ENCODE assay signal across 11 mouse cellular contexts in the genomic region with DNA sequence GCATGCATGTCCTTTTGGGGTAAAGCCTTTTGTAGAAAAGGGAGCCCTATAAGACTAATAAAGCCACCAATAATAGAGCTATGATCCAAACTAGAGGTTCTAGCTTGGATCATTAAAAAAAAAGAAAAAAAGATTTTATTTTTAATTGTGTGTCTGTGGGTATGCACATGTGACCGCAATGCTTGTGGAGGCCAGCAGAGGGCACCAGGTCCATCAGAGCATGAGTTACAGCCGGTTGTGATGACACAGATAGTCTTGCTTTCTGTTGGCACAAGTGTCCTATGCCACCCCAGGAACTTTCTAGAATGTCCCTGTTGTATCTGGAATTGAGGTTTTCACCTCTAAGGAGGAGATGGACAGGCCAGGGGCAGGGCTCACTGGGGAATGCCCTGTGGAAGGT. TPM values are rescaled to one million over a fixed set of nuclear protein-coding genes. Genes with fewer than 3 reads are reported as not detected.
DNase-seq lines count a peak whose midpoint lies in the region; ATAC-seq and TF ChIP-seq lines count a peak whose summit lies in the region.
"Had no signal": no experiment of that assay in that cellular context is flagged by ENCODE, and none has a peak within 500 bp of the region (broad histone marks: within the 10 kb centered on the region; RNA-seq: fewer than 3 reads in every experiment).

No protein-coding gene starts in this region.

- no peaks in the 10 kb centered on the region for H3K36me3 ChIP-seq in kidney, adult 2 months (ENCODE audit: control insufficient read depth, insufficient read depth, low read length)
- H3K36me3 ChIP-seq in forebrain, embryonic 12.5 days (replicated peaks): peaks cover 14% of the 10 kb centered on the region
- H3K36me3 ChIP-seq in heart, embryonic 10.5 days: peaks cover 32% of the 10 kb centered on the region

- 0 out of 2 replicates have a peak, but pooled peaks cover 3% of the 10 kb centered on the region for H3K9me3 ChIP-seq in forebrain, embryonic 12.5 days
- H3K9me3 ChIP-seq in heart, embryonic 10.5 days: no peaks in the 10 kb centered on the region
- H3K9me3 ChIP-seq: embryonic facial prominence, embryonic 12.5 days had no signal

- H3K4me3 ChIP-seq in kidney, adult 2 months (ENCODE audit: insufficient read depth, low read depth, low read length): no peak overlapping the region
- H3K4me3 ChIP-seq in embryonic fibroblast, embryonic 13.5 days (ENCODE audit: insufficient read depth, low read length): no peak overlapping the region
- H3K4me3 ChIP-seq in forebrain, embryonic 12.5 days (replicated peaks): no peak overlapping the region
- no peak overlapping the region for H3K4me3 ChIP-seq in heart, embryonic 10.5 days
- H3K4me3 ChIP-seq: embryonic facial prominence, embryonic 12.5 days had no signal

- peaks cover 3% of the 10 kb centered on the region; the same call in 1 of the 2 replicates for H3K4me1 ChIP-seq in kidney, adult 2 months (ENCODE audit: control insufficient read depth, insufficient read depth, low read length)
- H3K4me1 ChIP-seq in embryonic fibroblast, embryonic 13.5 days (ENCODE audit: control insufficient read depth, insufficient read depth, low read length): no peaks in the 10 kb centered on the region
- peaks cover 4% of the 10 kb centered on the region; the same call in 1 of the 2 replicates for H3K4me1 ChIP-seq in forebrain, embryonic 12.5 days
- H3K4me1 ChIP-seq in heart, embryonic 10.5 days: peaks cover 29% of the 10 kb centered on the region

- peak; percentile 55 for TF ChIP-seq CTCF in kidney, adult 2 months (conservative IDR thresholded peaks at IDR 0.05; ENCODE audit: insufficient read depth, insufficient read length, low read depth, low read length)
- peak; percentile 42; the same call in 1 of the 2 replicates for TF ChIP-seq CTCF in embryonic fibroblast, embryonic 13.5 days (IDR thresholded peaks at IDR 0.05; ENCODE audit: borderline replicate concordance, insufficient read depth, low read length)

- no peak overlapping the region for H3K9ac ChIP-seq in forebrain, embryonic 12.5 days
- H3K9ac ChIP-seq: embryonic facial prominence, embryonic 12.5 days had no signal

- peak; percentile 22 for DNase-seq in kidney, adult 2 months
- DNase-seq in kidney, adult 9 months: no peak
- peak; percentile 62 for DNase-seq in 3T3-L1 (ENCODE audit: low read depth, low spot score)
- peak; percentile 18 to 37 for DNase-seq in CD8-positive naive resting alpha-beta T cell, adult 2 months (ENCODE audit: low read depth in 2 of 2, low spot score in 2 of 2)
- DNase-seq in urinary bladder, adult 2 months (ENCODE audit: low spot score): no peak
- DNase-seq in heart, embryonic 10.5 days (ENCODE audit: low spot score): no peak
- DNase-seq: cerebellum, adult 11 months; heart, postnatal 36 days had no signal

- TF ChIP-seq POLR2A in kidney, adult 2 months (IDR thresholded peaks at IDR 0.05; ENCODE audit: low read depth, low read length): no peak
- no peak for TF ChIP-seq POLR2A in embryonic fibroblast, embryonic 13.5 days (IDR thresholded peaks at IDR 0.05; ENCODE audit: low read depth, low read length)

- H3K4me2 ChIP-seq in forebrain, embryonic 12.5 days: no peak overlapping the region
- H3K4me2 ChIP-seq: embryonic facial prominence, embryonic 12.5 days had no signal

- no peak for ATAC-seq in forebrain, embryonic 12.5 days (ENCODE audit: low FRiP score)

- no peaks in the 10 kb centered on the region for H3K27me3 ChIP-seq in kidney, adult 2 months (replicated peaks; ENCODE audit: control insufficient read depth, insufficient read depth, low read length)
- peaks cover 21% of the 10 kb centered on the region for H3K27me3 ChIP-seq in forebrain, embryonic 12.5 days
- H3K27me3 ChIP-seq in heart, embryonic 10.5 days (ENCODE audit: insufficient read depth, poor library complexity, severe bottlenecking): no peaks in the 10 kb centered on the region

- H3K27ac ChIP-seq in kidney, adult 2 months (ENCODE audit: insufficient read depth, low read depth, low read length): no peak overlapping the region
- no peak overlapping the region for H3K27ac ChIP-seq in embryonic fibroblast, embryonic 13.5 days (ENCODE audit: insufficient read depth, low read length)
- H3K27ac ChIP-seq in forebrain, embryonic 12.5 days: no peak overlapping the region
- H3K27ac ChIP-seq in heart, embryonic 10.5 days: no peak overlapping the region
- H3K27ac ChIP-seq: embryonic facial prominence, embryonic 12.5 days had no signal

- WGBS in kidney, adult 2 months: 99% methylated on average over 2 of the region's 2 CpGs
- 85% methylated on average over 2 of the region's 2 CpGs for WGBS in forebrain, embryonic 12.5 days
- WGBS in heart, embryonic 10.5 days: 86% methylated on average over 2 of the region's 2 CpGs

RNA-seq across cellular contexts. Expression of a gene that starts 5.4 kb away (rescaled TPM):
- polyA plus RNA-seq in kidney, adult 2 months (2012; rRNA removed): 184 and 193 TPM in 2 replicates
- 328 and 384 TPM in 2 replicates for polyA plus RNA-seq in embryonic fibroblast, embryonic 13.5 days (2011; ENCODE audit: insufficient read length, low read depth, missing spikeins)
- 410 and 483 TPM in 2 replicates for polyA plus RNA-seq in urinary bladder, adult 2 months (2012; rRNA removed)
- 52.2 and 65.6 TPM in 2 replicates for polyA plus RNA-seq in forebrain, embryonic 12.5 days (2016; fragmentation: Nextera tagmentation; extraction: Ambion mirVana)
- 195 and 218 TPM in 2 replicates for polyA plus RNA-seq in heart, embryonic 10.5 days (2016; fragmentation: Nextera tagmentation; extraction: Ambion mirVana)

RNA-seq across cellular contexts. Expression of a gene that starts 20.7 kb away (rescaled TPM):
- polyA plus RNA-seq in kidney, adult 2 months (2012; rRNA removed): 20.1 and 25.6 TPM in 2 replicates
- 144 and 168 TPM in 2 replicates for polyA plus RNA-seq in embryonic fibroblast, embryonic 13.5 days (2011; ENCODE audit: insufficient read length, low read depth, missing spikeins)
- 51.4 and 62.5 TPM in 2 replicates for polyA plus RNA-seq in urinary bladder, adult 2 months (2012; rRNA removed)
- polyA plus RNA-seq in forebrain, embryonic 12.5 days (2016; fragmentation: Nextera tagmentation; extraction: Ambion mirVana): 154 and 155 TPM in 2 replicates
- 79.4 and 86.3 TPM in 2 replicates for polyA plus RNA-seq in heart, embryonic 10.5 days (2016; fragmentation: Nextera tagmentation; extraction: Ambion mirVana)

RNA-seq across cellular contexts. Expression of a gene that starts 20.8 kb away (rescaled TPM):
- polyA plus RNA-seq in kidney, adult 2 months (2012; rRNA removed): 71.5 and 84.1 TPM in 2 replicates
- 174 and 194 TPM in 2 replicates for polyA plus RNA-seq in embryonic fibroblast, embryonic 13.5 days (2011; ENCODE audit: insufficient read length, low read depth, missing spikeins)
- polyA plus RNA-seq in urinary bladder, adult 2 months (2012; rRNA removed): 80.5 and 98.6 TPM in 2 replicates
- polyA plus RNA-seq in forebrain, embryonic 12.5 days (2016; fragmentation: Nextera tagmentation; extraction: Ambion mirVana): 225 and 235 TPM in 2 replicates
- polyA plus RNA-seq in heart, embryonic 10.5 days (2016; fragmentation: Nextera tagmentation; extraction: Ambion mirVana): 162 and 200 TPM in 2 replicates

RNA-seq across cellular contexts. Expression of a gene that starts 35.6 kb away (rescaled TPM):
- not detected in 2 replicates for polyA plus RNA-seq in kidney, adult 2 months (2012; rRNA removed)
- not detected in 2 replicates for polyA plus RNA-seq in embryonic fibroblast, embryonic 13.5 days (2011; ENCODE audit: insufficient read length, low read depth, missing spikeins)
- not detected in 2 replicates for polyA plus RNA-seq in urinary bladder, adult 2 months (2012; rRNA removed)
- not detected in 2 replicates for polyA plus RNA-seq in forebrain, embryonic 12.5 days (2016; fragmentation: Nextera tagmentation; extraction: Ambion mirVana)
- not detected in 2 replicates for polyA plus RNA-seq in heart, embryonic 10.5 days (2016; fragmentation: Nextera tagmentation; extraction: Ambion mirVana)
- polyA plus RNA-seq: embryonic facial prominence, embryonic 12.5 days had no signal

RNA-seq across cellular contexts. Expression of a gene that starts 35.8 kb away (rescaled TPM):
- 123 and 141 TPM in 2 replicates for polyA plus RNA-seq in kidney, adult 2 months (2012; rRNA removed)
- polyA plus RNA-seq in embryonic fibroblast, embryonic 13.5 days (2011; ENCODE audit: insufficient read length, low read depth, missing spikeins): 103 and 109 TPM in 2 replicates
- polyA plus RNA-seq in urinary bladder, adult 2 months (2012; rRNA removed): 284 and 341 TPM in 2 replicates
- polyA plus RNA-seq in forebrain, embryonic 12.5 days (2016; fragmentation: Nextera tagmentation; extraction: Ambion mirVana): 168 and 174 TPM in 2 replicates
- polyA plus RNA-seq in heart, embryonic 10.5 days (2016; fragmentation: Nextera tagmentation; extraction: Ambion mirVana): 113 and 117 TPM in 2 replicates

Comparison
In these comparisons a context has a peak if more than half of its experiments do, and no peak if none do; other contexts are left out.
1. DNase-seq: peak in kidney, adult 2 months (single experiment), 3T3-L1 (single experiment) and CD8-positive naive resting alpha-beta T cell, adult 2 months (2 of 2); none in kidney, adult 9 months (single experiment), urinary bladder, adult 2 months (single experiment) and heart, embryonic 10.5 days (single experiment).